Mouse (Mus musculus): ENCODE data around the gene Hdac2.

DNA sequence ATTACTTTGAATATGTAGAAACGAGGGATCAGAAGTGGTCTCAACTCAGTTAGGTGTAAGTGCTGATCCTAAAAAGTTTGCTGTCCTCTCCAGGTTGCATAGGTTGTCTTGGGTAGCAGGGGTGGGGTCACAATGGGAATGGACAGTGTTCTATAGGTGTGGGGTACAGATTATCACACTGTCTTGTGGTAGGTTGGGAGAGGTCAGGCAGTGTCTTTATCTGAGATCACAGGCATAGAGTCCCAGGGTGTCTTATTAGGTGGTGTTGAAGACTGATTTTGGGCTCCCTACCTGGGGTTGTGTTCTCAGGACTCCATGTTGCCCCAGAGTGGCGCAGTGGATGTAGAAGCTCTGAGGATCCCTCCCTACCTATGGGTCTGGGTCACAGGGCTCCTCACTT, 17.8 kb downstream of the Hdac2 start:
- no peak for TF ChIP-seq ZC3H11A (IDR thresholded peaks at IDR 0.05; ENCODE audit: borderline replicate concordance, low read depth, low read length)
- no peak for TF ChIP-seq CHD2 (IDR thresholded peaks at IDR 0.05; ENCODE audit: low read depth, low read length)
- no peak for TF ChIP-seq MAFK (IDR thresholded peaks at IDR 0.05; ENCODE audit: insufficient read depth, low read depth, low read length)
